Mouse (Mus musculus) olfactory bulb, adult 2 months (tissue): Measurements from ENCODE around the gene Cask.

Source experiments
- CTCF ChIP-seq: fragments of 200-500 bp; IDR thresholded peaks from 2 replicates; pipeline ENCODE4 v1.5.1; 2012; ENCODE audit warnings: low read depth, mild to moderate bottlenecking, low read length, moderate library complexity; ENCODE audit not compliant: insufficient read depth
- POLR2A ChIP-seq: fragments of 200-500 bp; IDR thresholded peaks from 2 replicates; pipeline ENCODE4 v1.6.1; 2012; ENCODE audit warnings: mild to moderate bottlenecking, low read depth, low read length, moderate library complexity; ENCODE audit not compliant: insufficient read depth

GRCm38 (mm10) chrX:13513864-13514263 lies 337.3 kb downstream of the Cask start:
- no peak for TF ChIP-seq POLR2A
- TF ChIP-seq CTCF: no peak
